Mouse (Mus musculus) limb, embryonic 11.5 days (tissue): ENCODE data around the gene Stat6. TPM values are rescaled to one million over a fixed set of nuclear protein-coding genes. Genes with fewer than 3 reads are reported as not detected.

Source experiments
- ATAC-seq: fragments of 200-750 bp; cut with Nextera tagmentation; 2 replicates; pipeline ENCODE4 v1.8.0; 2017; ENCODE audit warnings: low read depth; ENCODE audit not compliant: insufficient number of reproducible peaks, low FRiP score, low TSS enrichment
- DNase-seq: peaks from one replicate; pipeline ENCODE4 v3.0.0-alpha.2; 2015; ENCODE audit warnings: low spot score
- H3K27ac ChIP-seq: fragments of 300-500 bp; sonication (generic); replicated peaks from 2 replicates; pipeline ENCODE4 v1.5.1; 2014; ENCODE audit warnings: low read depth, mild to moderate bottlenecking, low read length
- H3K27me3 ChIP-seq: fragments of 300-500 bp; sonication (generic); 2 replicates; pipeline ENCODE4 v1.6.1; 2014; ENCODE audit warnings: mild to moderate bottlenecking, low read length, mixed read lengths; ENCODE audit not compliant: control insufficient read depth, insufficient read depth
- H3K36me3 ChIP-seq: fragments of 300-500 bp; sonication (generic); 2 replicates; pipeline ENCODE4 v1.6.1; 2014; ENCODE audit warnings: mild to moderate bottlenecking, low read length, moderate library complexity, mixed read lengths; ENCODE audit not compliant: control insufficient read depth, insufficient read depth
- H3K4me1 ChIP-seq: fragments of 300-500 bp; sonication (generic); 2 replicates; pipeline ENCODE4 v1.6.1; 2014; ENCODE audit warnings: low read length, mixed read lengths; ENCODE audit not compliant: control insufficient read depth, insufficient read depth
- H3K4me2 ChIP-seq: fragments of 300-500 bp; sonication (generic); 2 replicates; pipeline ENCODE4 v1.6.1; 2014; ENCODE audit warnings: low read depth, mild to moderate bottlenecking, moderate library complexity; ENCODE audit not compliant: severe bottlenecking
- H3K4me3 ChIP-seq: fragments of 300-500 bp; sonication (generic); 2 replicates; pipeline ENCODE4 v1.5.1; 2014; ENCODE audit warnings: low read depth, low read length
- H3K9ac ChIP-seq: fragments of 300-500 bp; sonication (generic); 2 replicates; pipeline ENCODE4 v1.6.1; 2014; ENCODE audit warnings: mild to moderate bottlenecking, low read length
- H3K9me3 ChIP-seq: fragments of 300-500 bp; sonication (generic); 2 replicates; pipeline ENCODE4 v1.6.1; 2016; ENCODE audit warnings: low read length; ENCODE audit not compliant: control insufficient read depth
- WGBS: fragments of 180-500 bp; shearing (Covaris S2); extraction: QIAGEN DNeasy Blood & Tissue Kit; methylation state at CpG from one replicate; pipeline ENCODE4 v1.1.7; 2014; 5-methylcytosine and 5-hydroxymethylcytosine counted together
- polyA plus RNA-seq: library from polyadenylated mRNA; unstranded; fragments of >200 nt; fragmentation: Nextera tagmentation; extraction: Ambion mirVana; gene quantifications from 2 replicates; pipeline ENCODE4 v1.2.1, GENCODE M21; 2014

The Stat6 gene
- polyA plus RNA-seq, 1 experiment from 2014 or later = 5.7 TPM

DNA sequence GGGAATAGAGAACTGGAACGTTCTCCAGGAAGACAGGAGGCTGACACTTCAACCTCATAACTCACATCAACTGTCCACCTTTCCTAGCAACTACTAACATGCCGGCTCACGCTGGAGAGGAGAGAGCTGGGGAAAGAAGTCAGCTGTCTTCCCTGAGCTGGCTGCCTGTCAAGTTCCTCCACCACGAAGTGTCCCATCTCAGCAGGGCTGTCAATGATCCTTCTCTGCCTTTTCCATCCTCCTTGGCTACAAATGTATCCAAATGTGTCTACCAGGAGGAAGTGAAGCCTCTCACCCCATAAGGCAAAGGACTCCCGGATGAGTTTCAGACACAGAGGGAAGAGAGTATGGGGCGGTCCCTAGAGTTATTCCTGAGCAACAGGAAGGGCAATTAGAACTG lies 24.6 kb upstream of the Stat6 start:
- Histone ChIP-seq H3K4me2 (no peak overlapping the region), H3K4me1 (peaks cover 62% of the 10 kb centered on the region), H3K27ac (no peak overlapping the region), H3K36me3 (no peaks in the 10 kb centered on the region), H3K9ac (no peak overlapping the region), H3K9me3 (no peaks in the 10 kb centered on the region), H3K27me3 (no peaks in the 10 kb centered on the region), H3K4me3 (no peak overlapping the region)
- ATAC-seq (no peak), DNase-seq (no peak)
- WGBS = 39% methylated on average over 6 of the region's 6 CpGs

DNA sequence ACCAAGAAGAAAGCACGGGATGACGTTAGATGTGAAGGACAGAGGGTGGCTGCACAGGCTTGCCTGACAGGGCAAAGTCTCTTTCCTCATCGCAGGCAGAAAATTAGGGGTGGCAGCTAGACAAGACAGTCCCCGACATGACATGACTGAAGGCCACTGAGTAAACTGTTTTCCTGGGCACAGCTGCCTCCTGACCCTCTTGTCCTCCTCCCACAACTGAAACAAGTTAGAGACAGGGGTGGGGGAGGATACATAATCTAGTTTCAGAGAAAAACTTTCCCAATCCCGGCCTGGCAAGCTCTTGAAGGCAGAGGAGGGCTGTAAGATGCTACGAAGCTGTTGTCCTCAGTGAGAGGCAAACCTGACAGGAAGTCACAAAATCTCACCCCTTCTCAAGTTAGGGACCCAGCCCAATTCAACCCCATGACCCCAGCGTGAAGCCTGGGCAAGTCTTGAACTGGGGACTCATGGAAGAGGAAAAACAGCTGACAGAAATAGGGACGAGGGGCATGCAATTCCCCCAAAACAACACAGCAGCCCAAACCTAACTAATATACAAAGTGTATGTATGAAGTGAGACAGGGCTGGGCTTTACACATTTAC lies 23.6 kb upstream of the Stat6 start:
- H3K27me3 ChIP-seq = no peaks in the 10 kb centered on the region
- ATAC-seq (no peak), DNase-seq (no peak)
- H3K4me1 ChIP-seq = peaks cover 55% of the 10 kb centered on the region
- 32% methylated on average over 8 of the region's 8 CpGs for WGBS
- H3K36me3 ChIP-seq = no peaks in the 10 kb centered on the region
- peak overlapping the region; percentile 93 for H3K4me2 ChIP-seq
- H3K4me3 ChIP-seq = peak overlapping the region; percentile 85
- no peaks in the 10 kb centered on the region for H3K9me3 ChIP-seq
- peak overlapping the region; percentile 84; the same call in 1 of the 2 replicates for H3K9ac ChIP-seq
- H3K27ac ChIP-seq = no peak overlapping the region

DNA sequence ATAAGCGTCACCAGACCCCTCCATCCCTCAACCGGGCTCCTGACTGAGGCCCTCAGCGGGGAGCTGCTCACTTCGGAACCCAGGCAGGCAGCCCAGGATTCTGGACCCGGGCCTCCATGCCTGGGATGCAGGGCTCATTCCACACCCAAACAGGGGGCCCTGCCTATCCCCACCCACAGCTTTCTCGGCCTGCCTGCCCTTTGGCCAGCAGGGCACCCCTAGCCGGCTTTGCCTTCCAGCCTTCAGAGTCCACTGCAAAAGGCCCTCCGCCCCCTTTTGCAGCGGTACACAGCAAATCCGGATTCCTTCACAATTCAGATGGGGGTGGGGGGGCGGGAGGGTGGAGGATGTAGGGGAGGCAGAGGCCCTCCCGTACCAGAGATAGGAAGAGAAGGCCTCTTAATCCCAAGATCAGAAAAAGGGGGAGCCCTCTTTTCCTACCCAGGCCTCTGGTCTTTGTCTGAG lies 22.8 kb upstream of the Stat6 start:
- Histone ChIP-seq H3K4me3 (peak overlapping the region; percentile 85), H3K9me3 (no peaks in the 10 kb centered on the region), H3K27ac (peak overlapping the region; percentile 88), H3K27me3 (no peaks in the 10 kb centered on the region), H3K9ac (peak overlapping the region; percentile 84), H3K4me2 (peak overlapping the region; percentile 93), H3K4me1 (peaks cover 48% of the 10 kb centered on the region), H3K36me3 (no peaks in the 10 kb centered on the region)
- peak; percentile 59 for DNase-seq
- ATAC-seq = 0 out of 2 replicates have a peak, but pooled peaks have one; percentile 1
- whole genome bisulfite sequencing = 1% methylated on average over 12 of the region's 12 CpGs

DNA sequence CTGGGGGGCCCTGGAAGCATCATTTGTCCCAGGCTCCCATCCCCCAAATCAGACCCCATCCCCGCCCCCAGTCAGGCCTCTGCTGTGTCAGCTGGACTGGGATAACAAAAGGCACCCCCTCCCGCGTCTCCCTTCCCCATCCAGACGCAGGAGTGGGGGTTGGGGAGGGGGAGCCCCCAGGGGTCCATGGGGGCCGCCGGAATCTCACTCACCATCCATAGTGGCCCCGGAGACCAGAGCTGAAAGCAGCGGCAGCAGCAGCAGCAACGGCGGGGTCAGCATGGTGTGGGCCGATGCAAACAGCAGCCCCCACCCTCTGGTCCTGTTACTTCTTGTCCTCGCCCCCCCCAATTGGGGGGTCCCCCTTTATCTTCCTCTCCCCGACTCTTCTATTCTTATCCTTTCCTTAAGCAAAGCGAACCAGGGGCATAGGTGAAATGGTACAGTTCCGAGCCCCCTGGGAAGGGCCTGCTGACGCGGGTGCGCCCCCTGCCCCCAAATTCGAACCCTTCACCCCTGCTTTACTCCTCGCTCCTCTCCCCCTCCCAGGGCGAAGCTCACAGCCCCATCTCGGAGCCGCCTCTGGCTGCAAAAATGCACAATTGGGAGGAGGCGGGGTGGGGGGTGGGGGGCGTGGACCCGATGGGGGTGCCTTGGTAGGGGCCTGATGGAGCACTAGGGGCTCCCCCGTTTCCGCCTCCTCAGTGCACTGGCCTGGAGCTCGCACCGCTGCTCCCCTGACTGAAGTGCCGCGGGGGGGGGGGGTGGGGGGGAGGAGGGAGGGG lies 22.2 kb upstream of the Stat6 start, which contains the start of gene Lrp1:
Lrp1 (minus strand) TSS at position 743 of the 785 bp plus-strand sequence.
- no peaks in the 10 kb centered on the region for H3K9me3 ChIP-seq
- no peaks in the 10 kb centered on the region for H3K36me3 ChIP-seq
- peak within 1 kb of the TSS; percentile 96 for H3K27ac ChIP-seq
- under 1% methylated on average over 26 of the region's 32 CpGs for WGBS
- H3K4me3 ChIP-seq = peak within 1 kb of the TSS; percentile 85
- peaks cover 41% of the 10 kb centered on the region for H3K4me1 ChIP-seq
- peak within 1 kb of the TSS; percentile 84 for H3K9ac ChIP-seq
- peak; percentile 81 for ATAC-seq
- peak within 1 kb of the TSS; percentile 93 for H3K4me2 ChIP-seq
- H3K27me3 ChIP-seq = no peaks in the 10 kb centered on the region
- peak; percentile 76 for DNase-seq

DNA sequence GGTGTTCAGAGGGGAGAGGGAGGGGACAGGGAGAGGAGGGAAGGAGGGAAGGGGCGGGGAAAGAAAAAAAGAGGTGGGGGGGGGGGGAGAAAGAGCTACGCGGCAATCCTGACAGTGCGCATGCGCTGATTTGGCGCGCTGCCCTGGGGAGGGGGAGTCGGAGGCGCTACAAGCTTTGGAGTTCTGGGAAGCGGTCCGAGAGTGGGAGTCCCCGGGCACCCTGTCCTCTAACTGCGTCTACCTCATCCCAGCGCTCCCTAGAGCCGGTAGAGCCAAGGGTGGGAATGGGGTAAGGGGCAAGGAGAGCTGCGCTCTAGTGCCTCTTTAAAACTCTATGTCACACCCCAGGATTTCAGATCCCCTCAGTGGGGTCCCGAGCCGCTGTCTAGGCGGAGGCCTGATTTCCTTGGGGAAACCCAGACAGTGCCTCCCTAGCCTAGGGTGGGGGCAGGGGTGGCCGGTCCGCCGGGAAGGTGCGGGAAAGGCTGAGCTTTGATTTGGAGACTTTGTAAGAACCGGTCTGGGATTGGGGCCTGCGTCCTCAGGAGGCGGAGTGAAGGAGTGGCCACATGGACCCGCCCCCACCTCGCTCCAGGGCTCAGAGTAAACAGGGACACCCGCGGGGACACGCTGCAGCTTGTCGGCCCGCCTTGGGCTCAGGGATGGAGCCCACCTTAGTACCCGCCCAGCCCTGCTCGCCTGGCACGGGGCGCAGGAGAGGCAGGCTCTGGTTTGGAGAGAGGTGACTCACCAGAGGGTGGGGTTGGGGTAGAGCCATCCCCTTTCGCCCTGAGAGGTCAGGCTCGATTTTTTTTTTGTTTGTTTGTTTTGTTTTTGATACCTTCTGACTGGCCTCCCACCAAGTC lies 21.4 kb upstream of the Stat6 start:
- Histone ChIP-seq H3K27me3 (no peaks in the 10 kb centered on the region), H3K4me1 (peaks cover 33% of the 10 kb centered on the region), H3K4me2 (peak overlapping the region; percentile 93), H3K27ac (peak overlapping the region; percentile 96), H3K9me3 (no peaks in the 10 kb centered on the region), H3K9ac (peak overlapping the region; percentile 78), H3K4me3 (peak overlapping the region; percentile 85), H3K36me3 (no peaks in the 10 kb centered on the region)
- under 1% methylated on average over 36 of the region's 39 CpGs for WGBS
- ATAC-seq (peak; percentile 87), DNase-seq (peak; percentile 90)

DNA sequence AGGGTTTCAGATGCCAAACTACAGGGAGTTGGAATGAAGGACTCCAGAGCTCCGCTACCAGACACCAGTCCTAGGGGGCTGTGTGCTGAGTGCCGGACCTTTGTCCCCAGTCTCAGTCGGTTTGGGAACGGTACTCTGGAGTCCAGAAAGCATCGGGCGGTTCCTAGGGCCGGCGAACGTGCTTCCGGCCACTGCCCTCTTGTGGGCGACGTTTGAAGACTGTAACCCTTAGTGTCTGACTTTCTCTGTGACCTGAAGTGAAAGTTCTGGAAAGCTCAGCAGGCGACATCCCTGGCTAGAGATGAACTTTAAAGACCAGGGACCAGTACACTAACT lies 20.8 kb upstream of the Stat6 start:
- Histone ChIP-seq H3K4me3 (peak overlapping the region; percentile 85), H3K9me3 (no peaks in the 10 kb centered on the region; the same call in 1 of the 2 replicates), H3K27me3 (no peaks in the 10 kb centered on the region), H3K4me2 (peak overlapping the region; percentile 93), H3K36me3 (no peaks in the 10 kb centered on the region), H3K9ac (peak overlapping the region; percentile 78), H3K4me1 (peaks cover 29% of the 10 kb centered on the region), H3K27ac (peak overlapping the region; percentile 96)
- ATAC-seq (peak; percentile 1; the same call in 1 of the 2 replicates), DNase-seq (peak; percentile 73)
- under 1% methylated on average over 13 of the region's 13 CpGs for WGBS

DNA sequence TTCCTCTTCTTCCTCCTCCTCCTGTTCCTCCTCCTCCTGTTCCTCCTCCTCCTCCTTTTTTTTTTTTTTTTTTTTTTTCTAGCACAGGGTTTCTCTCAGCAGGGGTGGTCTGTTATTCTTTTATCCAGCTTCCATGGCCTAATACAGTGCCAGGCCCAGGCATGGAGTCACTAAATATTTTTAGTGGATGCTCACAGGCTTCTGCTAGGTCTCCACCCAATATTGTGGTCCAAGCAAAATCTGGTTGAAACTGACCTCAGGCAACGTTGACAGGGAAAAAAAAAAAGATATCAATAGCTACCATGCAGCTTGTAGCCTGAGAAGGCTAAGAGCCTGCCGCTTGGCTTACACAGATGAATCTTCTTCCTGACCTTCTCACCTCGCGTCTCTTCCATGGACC lies 20.1 kb upstream of the Stat6 start:
- Histone ChIP-seq H3K4me1 (peaks cover 23% of the 10 kb centered on the region), H3K27me3 (no peaks in the 10 kb centered on the region), H3K9ac (no peak overlapping the region), H3K4me2 (no peak overlapping the region), H3K9me3 (no peaks in the 10 kb centered on the region; the same call in 1 of the 2 replicates), H3K27ac (no peak overlapping the region), H3K36me3 (no peaks in the 10 kb centered on the region), H3K4me3 (no peak overlapping the region)
- WGBS = 70% methylated on average over 4 of the region's 4 CpGs
- no peak for ATAC-seq
- no peak for DNase-seq
